Mouse (Mus musculus): ENCODE results near the gene Celsr1.

The Celsr1 gene

GRCm38 (mm10) chr15:86041421-86041820 lies 7.8 kb upstream of the Celsr1 start:
- DNase-seq (ENCODE audit: extremely low read depth, insufficient read length, low spot score), result peak; percentile 75

GRCm38 (mm10) chr15:86038802-86039201 lies 5.2 kb upstream of the Celsr1 start:
- DNase-seq (ENCODE audit: extremely low read depth, insufficient read length, low spot score), result peak; percentile 31

GRCm38 (mm10) chr15:86035913-86036312 lies 2.3 kb upstream of the Celsr1 start:
- no peak for DNase-seq (ENCODE audit: extremely low read depth, insufficient read length, low spot score)

GRCm38 (mm10) chr15:86034781-86035360 lies 1.3 kb upstream of the Celsr1 start:
- DNase-seq (ENCODE audit: extremely low read depth, insufficient read length, low spot score), result no peak

- no peak for DNase-seq (ENCODE audit: extremely low read depth, insufficient read length, low spot score)
These were observed 495 bp upstream of the Celsr1 start for GRCm38 (mm10) chr15:86034021-86034523.

GRCm38 (mm10) chr15:86032811-86033190 lies 776 bp downstream of the Celsr1 start:
- DNase-seq (ENCODE audit: extremely low read depth, insufficient read length, low spot score), result no peak

GRCm38 (mm10) chr15:86029981-86030380 lies 3.6 kb downstream of the Celsr1 start:
- DNase-seq (ENCODE audit: extremely low read depth, insufficient read length, low spot score), result no peak

- DNase-seq (ENCODE audit: extremely low read depth, insufficient read length, low spot score), result no peak
These were observed 5.7 kb downstream of the Celsr1 start for GRCm38 (mm10) chr15:86027871-86028270.

GRCm38 (mm10) chr15:86021971-86022370 lies 11.6 kb downstream of the Celsr1 start:
- no peak for DNase-seq (ENCODE audit: extremely low read depth, insufficient read length, low spot score)

- DNase-seq (ENCODE audit: extremely low read depth, insufficient read length, low spot score), result no peak
These were observed 12.3 kb downstream of the Celsr1 start for GRCm38 (mm10) chr15:86021301-86021700.

- no peak for DNase-seq (ENCODE audit: extremely low read depth, insufficient read length, low spot score)
These were observed 13.6 kb downstream of the Celsr1 start for GRCm38 (mm10) chr15:86020008-86020407.

GRCm38 (mm10) chr15:86018753-86019512 lies 14.6 kb downstream of the Celsr1 start:
- DNase-seq (ENCODE audit: extremely low read depth, insufficient read length, low spot score), result no peak

GRCm38 (mm10) chr15:86017336-86017735 lies 16.2 kb downstream of the Celsr1 start:
- DNase-seq (ENCODE audit: extremely low read depth, insufficient read length, low spot score), result no peak

GRCm38 (mm10) chr15:86015860-86016541 lies 17.6 kb downstream of the Celsr1 start:
- no peak for DNase-seq (ENCODE audit: extremely low read depth, insufficient read length, low spot score)

GRCm38 (mm10) chr15:86015026-86015425 lies 18.6 kb downstream of the Celsr1 start:
- DNase-seq (ENCODE audit: extremely low read depth, insufficient read length, low spot score), result no peak

GRCm38 (mm10) chr15:86013656-86014055 lies 19.9 kb downstream of the Celsr1 start:
- no peak for DNase-seq (ENCODE audit: extremely low read depth, insufficient read length, low spot score)

GRCm38 (mm10) chr15:86013130-86013529 lies 20.4 kb downstream of the Celsr1 start:
- no peak for DNase-seq (ENCODE audit: extremely low read depth, insufficient read length, low spot score)

GRCm38 (mm10) chr15:86007690-86008121 lies 25.9 kb downstream of the Celsr1 start:
- peak; percentile 21 for DNase-seq (ENCODE audit: extremely low read depth, insufficient read length, low spot score)

GRCm38 (mm10) chr15:86005691-86006525 lies 27.7 kb downstream of the Celsr1 start:
- no peak for DNase-seq (ENCODE audit: extremely low read depth, insufficient read length, low spot score)

- DNase-seq (ENCODE audit: extremely low read depth, insufficient read length, low spot score), result no peak
These were observed 29.5 kb downstream of the Celsr1 start for GRCm38 (mm10) chr15:86004048-86004447.
